Mouse (Mus musculus) layer of hippocampus, postnatal 14 days (tissue): ENCODE results near the gene A630001G21Rik. TPM values are rescaled to one million over a fixed set of nuclear protein-coding genes. Genes with fewer than 3 reads are reported as not detected.

Experiments
- DNase-seq, 2 experiments: peaks; one replicate each; pipeline ENCODE4 v3.0.0; 2021 to 2022; ENCODE audit warnings: low spot score in 2 of 2, mixed read lengths in 1 of 2
- microRNA-seq, 2 experiments: library from miRNA; unstranded; fragments of <30 nt; microRNA quantifications; one replicate each; pipeline ENCODE4 v1.2.0; 2021
- total RNA-seq, 2 experiments: library from RNA; stranded (reverse); gene quantifications; 2 replicates each; pipeline ENCODE4 v1.2.3; 2021

The A630001G21Rik gene
- total RNA-seq, 2 experiments from 2014 or later: 0.36 TPM; not detected in 1

DNA sequence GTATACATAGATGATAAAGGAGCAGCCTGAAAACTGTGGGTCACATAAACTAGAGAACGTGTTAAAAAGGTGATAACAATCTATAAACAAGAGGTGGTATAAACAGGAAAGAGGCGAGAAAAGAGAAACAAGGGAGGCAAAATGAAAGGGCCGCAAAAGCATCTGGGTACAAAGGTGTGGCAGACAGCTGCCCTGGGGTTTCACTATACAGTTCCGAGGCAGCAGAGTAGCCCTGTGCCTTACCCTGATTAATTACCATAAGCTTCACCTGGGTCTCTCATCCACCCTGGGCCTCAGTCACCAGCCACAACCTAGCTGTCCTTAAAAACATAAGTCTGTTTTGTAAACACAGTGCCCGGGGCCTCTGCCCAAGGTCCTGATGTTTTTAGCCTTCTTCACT lies 91.8 kb downstream of the A630001G21Rik start:
- no peak for DNase-seq

DNA sequence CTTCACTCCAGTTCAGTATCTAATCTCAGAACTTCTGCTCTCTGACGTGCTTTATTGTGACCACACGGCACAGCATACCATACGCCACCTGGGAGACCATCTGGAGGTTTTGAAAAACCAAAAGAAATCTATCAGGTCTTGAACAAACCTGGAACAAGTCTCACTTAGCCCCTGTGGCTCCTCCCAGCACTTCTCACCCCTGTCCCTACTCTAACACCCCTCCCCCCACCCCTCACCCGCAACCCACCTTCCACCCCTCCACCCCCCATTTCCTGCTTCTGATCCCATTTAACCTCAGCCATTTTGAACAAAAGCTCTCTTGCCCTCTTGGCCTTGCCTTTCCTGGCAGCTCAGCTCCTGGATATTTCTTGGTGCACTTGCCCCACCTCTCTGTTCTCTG lies 98.2 kb downstream of the A630001G21Rik start:
- no peak for DNase-seq

Small RNA genes within 50 kb of the gene (microRNA-seq; reads per million reads assigned to microRNA genes)
- gene Gm25472 (0 reads per million in 2 experiments), gene Mir8096 (0 reads per million in 2 experiments)

Other genes starting within 250 kb of the A630001G21Rik start
- not detected for gene G530012D18Rik, start 203.0 kb downstream of the A630001G21Rik start, total RNA-seq
- gene Sp110, start 179.8 kb downstream of the A630001G21Rik start, total RNA-seq: 1 to 10 TPM in 1 of 2 experiments, under 1 TPM in 1; 0.38 to 1.8 TPM
- under 1 TPM; 0.60 to 0.65 TPM for gene Sp140, start 178.3 kb downstream of the A630001G21Rik start, total RNA-seq
- gene Sp100, start 128.7 kb downstream of the A630001G21Rik start, total RNA-seq: under 1 TPM; 0.43 to 0.44 TPM
- gene Cab39, start 14.8 kb upstream of the A630001G21Rik start, total RNA-seq: 100 to 1,000 TPM; 126 to 129 TPM
- gene Itm2c, start 115.6 kb upstream of the A630001G21Rik start, total RNA-seq: 100 to 1,000 TPM; 505 to 525 TPM
- gene 4933407L21Rik, start 149.8 kb upstream of the A630001G21Rik start, total RNA-seq: 1 to 10 TPM; 4.1 to 5.3 TPM
- gene Gpr55, start 182.4 kb upstream of the A630001G21Rik start, total RNA-seq: not detected
- 1 to 10 TPM in 1 of 2 experiments, under 1 TPM in 1; 0.95 to 1.1 TPM for gene Spata3, start 238.2 kb upstream of the A630001G21Rik start, total RNA-seq